Mouse (Mus musculus) gastrocnemius, postnatal 4 days (tissue): ENCODE data around the gene Gucy1a1. TPM values are rescaled to one million over a fixed set of nuclear protein-coding genes. Genes with fewer than 3 reads are reported as not detected.
"Not testable (repeated sequence)": the region's sequence is repeated elsewhere in the genome, so short reads cannot be mapped to it uniquely, and the experiment has no call there.

Experiments used
- DNase-seq, 2 experiments: peaks; one replicate each; pipeline ENCODE4 v3.0.0; 2021 to 2022; ENCODE audit warnings: low spot score in 2 of 2, mixed read lengths in 2 of 2
- long read RNA-seq, 2 experiments: library from polyadenylated mRNA; stranded (forward); transcript quantifications; one replicate each; pipeline ENCODE4 v2.0.0; 2021
- total RNA-seq, 2 experiments: library from RNA; stranded (reverse); gene quantifications; 2 replicates each; pipeline ENCODE4 v1.2.3; 2021

Gucy1a1 gene
- total RNA-seq: 10 to 100 TPM; 29.2 to 30.5 TPM
- long read RNA-seq, experiment 1, full-length matches to known transcripts: 5 of 7 reads
- long read RNA-seq, experiment 1, partial matches to known transcripts: 1 of 7 reads
- long read RNA-seq, experiment 1, other reads (novel, unspliced or antisense): 1 of 7 reads
- long read RNA-seq, experiment 2, full-length matches to known transcripts: 12 of 15 reads
- long read RNA-seq, experiment 2, partial matches to known transcripts: 1 of 15 reads
- long read RNA-seq, experiment 2, other reads (novel, unspliced or antisense): 2 of 15 reads

GRCm38 (mm10) chr3:82145126-82145901, at the start of gene Gucy1a1:
Gucy1a1 (minus strand) TSS chr3:82145789.
- peak in 1 of 2 experiments; percentile 35 for DNase-seq

GRCm38 (mm10) chr3:82191559-82192245, 46.1 kb upstream of the Gucy1a1 start:
- no peak for DNase-seq

GRCm38 (mm10) chr3:82185626-82186025, 40.0 kb upstream of the Gucy1a1 start:
- peak in 1 of 2 experiments; percentile 15 for DNase-seq

- no peak for DNase-seq
These were observed 35.9 kb upstream of the Gucy1a1 start for GRCm38 (mm10) chr3:82181500-82181899.

GRCm38 (mm10) chr3:82180253-82180652, 34.7 kb upstream of the Gucy1a1 start:
- DNase-seq: no peak

GRCm38 (mm10) chr3:82175501-82175900, 29.9 kb upstream of the Gucy1a1 start:
- no peak for DNase-seq

GRCm38 (mm10) chr3:82167064-82167463, 21.5 kb upstream of the Gucy1a1 start:
- no peak for DNase-seq

- no peak for DNase-seq
These were observed 20.3 kb upstream of the Gucy1a1 start for GRCm38 (mm10) chr3:82165937-82166336.

- not testable (repeated sequence) for DNase-seq
These were observed 17.4 kb upstream of the Gucy1a1 start for GRCm38 (mm10) chr3:82162992-82163391.

GRCm38 (mm10) chr3:82145978-82146377, 389 bp upstream of the Gucy1a1 start:
- DNase-seq: no peak

GRCm38 (mm10) chr3:82144725-82145125, 864 bp downstream of the Gucy1a1 start:
- no peak for DNase-seq

- DNase-seq: no peak
These were observed 4.8 kb downstream of the Gucy1a1 start for GRCm38 (mm10) chr3:82140781-82141180.

- no peak for DNase-seq
These were observed 7.5 kb downstream of the Gucy1a1 start for GRCm38 (mm10) chr3:82138002-82138667.

- no peak for DNase-seq
These were observed 10.1 kb downstream of the Gucy1a1 start for GRCm38 (mm10) chr3:82135483-82135882.

GRCm38 (mm10) chr3:82129258-82129657, 16.3 kb downstream of the Gucy1a1 start:
- DNase-seq: no peak

GRCm38 (mm10) chr3:82124567-82124966, 21.0 kb downstream of the Gucy1a1 start:
- DNase-seq: no peak

- DNase-seq: no peak
These were observed 26.7 kb downstream of the Gucy1a1 start for GRCm38 (mm10) chr3:82118916-82119315.

GRCm38 (mm10) chr3:82112439-82112838, 33.1 kb downstream of the Gucy1a1 start:
- peak in 1 of 2 experiments; percentile 16 for DNase-seq

- no peak for DNase-seq
These were observed 33.6 kb downstream of the Gucy1a1 start for GRCm38 (mm10) chr3:82111986-82112385.

- DNase-seq: no peak
These were observed 36.6 kb downstream of the Gucy1a1 start for GRCm38 (mm10) chr3:82108951-82109350.

- no peak for DNase-seq
These were observed 41.4 kb downstream of the Gucy1a1 start for GRCm38 (mm10) chr3:82104229-82104628.
